Mouse (Mus musculus): Measurements from ENCODE around the gene Pik3c2g. TPM values are rescaled to one million over a fixed set of nuclear protein-coding genes. Genes with fewer than 3 reads are reported as not detected.

Gene Pik3c2g
- total and polyA plus RNA-seq, 3 experiments = 0.27 TPM; not detected in 2

- peaks cover 17% of the 10 kb centered on the region for H3K9me3 ChIP-seq (replicated peaks)
- no peak for DNase-seq (ENCODE audit: low spot score)
- no peaks in the 10 kb centered on the region for H3K4me1 ChIP-seq (ENCODE audit: insufficient read depth, low read depth, low read length)
- H3K36me3 ChIP-seq (replicated peaks) = no peaks in the 10 kb centered on the region
- ATAC-seq (ENCODE audit: extremely low read depth, insufficient number of reproducible peaks, low FRiP score, poor library complexity, severe bottlenecking) = no peak
- no peaks in the 10 kb centered on the region for H3K27me3 ChIP-seq (ENCODE audit: insufficient read depth, low read length)
- TF ChIP-seq POLR2AphosphoS5 (IDR thresholded peaks at IDR 0.05; ENCODE audit: insufficient replicate concordance, low read depth, low read length) = no peak
- no peak for TF ChIP-seq GATA2 (IDR thresholded peaks at IDR 0.05; ENCODE audit: borderline replicate concordance, low read depth, low read length)
- no peak for TF ChIP-seq CTCF (IDR thresholded peaks at IDR 0.05; ENCODE audit: low read depth, low read length)
- TF ChIP-seq TAL1 (conservative IDR thresholded peaks at IDR 0.05; ENCODE audit: low read depth, low read length) = no peak
- H3K4me3 ChIP-seq (ENCODE audit: low read depth, low read length) = no peak overlapping the region
Measured at GRCm38 (mm10) chr6:139953596-139953995, 366.6 kb downstream of the Pik3c2g start.

- H3K9me3 ChIP-seq (replicated peaks) = peaks cover 23% of the 10 kb centered on the region
- H3K36me3 ChIP-seq (replicated peaks) = no peaks in the 10 kb centered on the region
- H3K27me3 ChIP-seq (ENCODE audit: insufficient read depth, low read length) = no peaks in the 10 kb centered on the region
- TF ChIP-seq POLR2AphosphoS5 (IDR thresholded peaks at IDR 0.05; ENCODE audit: insufficient replicate concordance, low read depth, low read length) (no peak), GATA1 (IDR thresholded peaks at IDR 0.05; ENCODE audit: borderline replicate concordance, low read length) (no peak), TAL1 (conservative IDR thresholded peaks at IDR 0.05; ENCODE audit: low read depth, low read length) (no peak), GATA2 (IDR thresholded peaks at IDR 0.05; ENCODE audit: borderline replicate concordance, low read depth, low read length) (no peak), CTCF (IDR thresholded peaks at IDR 0.05; ENCODE audit: low read depth, low read length) (no peak)
- no peaks in the 10 kb centered on the region for H3K4me1 ChIP-seq (ENCODE audit: insufficient read depth, low read depth, low read length)
- DNase-seq (ENCODE audit: low spot score) = no peak
- no peak overlapping the region for H3K4me3 ChIP-seq (ENCODE audit: low read depth, low read length)
- ATAC-seq (ENCODE audit: extremely low read depth, insufficient number of reproducible peaks, low FRiP score, poor library complexity, severe bottlenecking) = no peak
Measured at GRCm38 (mm10) chr6:139957531-139958241, 370.7 kb downstream of the Pik3c2g start.

- ATAC-seq (ENCODE audit: extremely low read depth, insufficient number of reproducible peaks, low FRiP score, poor library complexity, severe bottlenecking) (no peak), DNase-seq (ENCODE audit: low spot score) (no peak)
- Histone ChIP-seq H3K4me3 (ENCODE audit: low read depth, low read length) (no peak overlapping the region), H3K4me1 (ENCODE audit: insufficient read depth, low read depth, low read length) (no peaks in the 10 kb centered on the region), H3K9me3 (replicated peaks) (peaks cover 23% of the 10 kb centered on the region), H3K27me3 (ENCODE audit: insufficient read depth, low read length) (no peaks in the 10 kb centered on the region), H3K36me3 (replicated peaks) (no peaks in the 10 kb centered on the region)
- TF ChIP-seq GATA1 (IDR thresholded peaks at IDR 0.05; ENCODE audit: borderline replicate concordance, low read length) (no peak), POLR2AphosphoS5 (IDR thresholded peaks at IDR 0.05; ENCODE audit: insufficient replicate concordance, low read depth, low read length) (no peak), GATA2 (IDR thresholded peaks at IDR 0.05; ENCODE audit: borderline replicate concordance, low read depth, low read length) (no peak), TAL1 (conservative IDR thresholded peaks at IDR 0.05; ENCODE audit: low read depth, low read length) (no peak), CTCF (IDR thresholded peaks at IDR 0.05; ENCODE audit: low read depth, low read length) (no peak)
Measured at GRCm38 (mm10) chr6:139963775-139964174, 376.8 kb downstream of the Pik3c2g start.

- Histone ChIP-seq H3K4me1 (ENCODE audit: insufficient read depth, low read depth, low read length) (no peaks in the 10 kb centered on the region), H3K36me3 (replicated peaks) (no peaks in the 10 kb centered on the region), H3K27me3 (ENCODE audit: insufficient read depth, low read length) (no peaks in the 10 kb centered on the region), H3K9me3 (replicated peaks) (peaks cover 17% of the 10 kb centered on the region), H3K4me3 (ENCODE audit: low read depth, low read length) (no peak overlapping the region)
- no peak for TF ChIP-seq CTCF (IDR thresholded peaks at IDR 0.05; ENCODE audit: low read depth, low read length)
- no peak for TF ChIP-seq POLR2AphosphoS5 (IDR thresholded peaks at IDR 0.05; ENCODE audit: insufficient replicate concordance, low read depth, low read length)
- no peak for TF ChIP-seq GATA2 (IDR thresholded peaks at IDR 0.05; ENCODE audit: borderline replicate concordance, low read depth, low read length)
- no peak for TF ChIP-seq TAL1 (conservative IDR thresholded peaks at IDR 0.05; ENCODE audit: low read depth, low read length)
- TF ChIP-seq GATA1 (IDR thresholded peaks at IDR 0.05; ENCODE audit: borderline replicate concordance, low read length) = no peak
- DNase-seq (ENCODE audit: low spot score) (no peak), ATAC-seq (ENCODE audit: extremely low read depth, insufficient number of reproducible peaks, low FRiP score, poor library complexity, severe bottlenecking) (no peak)
Measured at GRCm38 (mm10) chr6:139964895-139965294, 377.9 kb downstream of the Pik3c2g start.

- Histone ChIP-seq H3K36me3 (replicated peaks) (no peaks in the 10 kb centered on the region), H3K4me1 (ENCODE audit: insufficient read depth, low read depth, low read length) (no peaks in the 10 kb centered on the region), H3K27me3 (ENCODE audit: insufficient read depth, low read length) (no peaks in the 10 kb centered on the region), H3K4me3 (ENCODE audit: low read depth, low read length) (no peak overlapping the region), H3K9me3 (replicated peaks) (peaks cover 20% of the 10 kb centered on the region)
- no peak for DNase-seq (ENCODE audit: low spot score)
- TF ChIP-seq TAL1 (conservative IDR thresholded peaks at IDR 0.05; ENCODE audit: low read depth, low read length) (no peak), GATA2 (IDR thresholded peaks at IDR 0.05; ENCODE audit: borderline replicate concordance, low read depth, low read length) (no peak), POLR2AphosphoS5 (IDR thresholded peaks at IDR 0.05; ENCODE audit: insufficient replicate concordance, low read depth, low read length) (no peak), GATA1 (IDR thresholded peaks at IDR 0.05; ENCODE audit: borderline replicate concordance, low read length) (no peak), CTCF (IDR thresholded peaks at IDR 0.05; ENCODE audit: low read depth, low read length) (no peak)
- no peak for ATAC-seq (ENCODE audit: extremely low read depth, insufficient number of reproducible peaks, low FRiP score, poor library complexity, severe bottlenecking)
Measured at GRCm38 (mm10) chr6:139966684-139967083, 379.7 kb downstream of the Pik3c2g start.

DNA sequence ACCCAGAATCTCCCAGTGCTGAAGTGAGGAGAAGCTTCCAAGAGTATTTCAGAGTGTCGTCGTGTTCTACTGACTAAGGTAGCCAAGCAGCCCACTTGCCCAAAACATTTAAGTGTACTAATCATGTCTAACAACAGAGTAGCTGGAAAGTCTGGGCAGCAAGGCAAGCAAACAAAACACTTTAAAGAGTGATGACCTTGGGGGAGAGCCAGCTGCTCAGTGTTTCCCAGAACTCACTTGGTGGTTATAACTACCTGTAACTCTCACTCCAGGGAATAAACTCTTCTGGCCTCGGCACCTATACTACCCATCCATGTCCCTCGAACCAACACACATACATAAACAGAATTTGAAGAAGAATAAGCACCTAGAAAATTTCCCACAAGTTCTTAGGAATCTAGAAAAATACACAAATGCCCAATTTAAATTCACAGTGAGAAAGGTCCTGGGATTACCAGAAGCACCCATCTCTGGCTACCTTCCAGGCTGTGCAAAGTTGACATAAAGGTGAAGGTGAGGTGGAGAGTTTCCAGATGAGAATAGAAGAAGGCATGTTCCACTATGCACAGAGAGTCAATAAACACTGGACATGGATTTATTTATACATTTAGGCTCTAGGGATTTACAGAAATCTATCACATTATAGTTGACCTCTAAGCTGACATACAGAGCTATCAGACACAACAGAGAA, 384.7 kb downstream of the Pik3c2g start:
- ATAC-seq (ENCODE audit: extremely low read depth, insufficient number of reproducible peaks, low FRiP score, poor library complexity, severe bottlenecking) (no peak), DNase-seq (ENCODE audit: low spot score) (no peak)
- Histone ChIP-seq H3K9me3 (replicated peaks) (peaks cover 15% of the 10 kb centered on the region), H3K36me3 (replicated peaks) (no peaks in the 10 kb centered on the region), H3K4me3 (ENCODE audit: low read depth, low read length) (no peak overlapping the region), H3K4me1 (ENCODE audit: insufficient read depth, low read depth, low read length) (no peaks in the 10 kb centered on the region), H3K27me3 (ENCODE audit: insufficient read depth, low read length) (no peaks in the 10 kb centered on the region)
- TF ChIP-seq CTCF (IDR thresholded peaks at IDR 0.05; ENCODE audit: low read depth, low read length) (no peak), GATA1 (IDR thresholded peaks at IDR 0.05; ENCODE audit: borderline replicate concordance, low read length) (no peak), GATA2 (IDR thresholded peaks at IDR 0.05; ENCODE audit: borderline replicate concordance, low read depth, low read length) (no peak), POLR2AphosphoS5 (IDR thresholded peaks at IDR 0.05; ENCODE audit: insufficient replicate concordance, low read depth, low read length) (no peak), TAL1 (conservative IDR thresholded peaks at IDR 0.05; ENCODE audit: low read depth, low read length) (no peak)

Data from G1E (cell line).